Mouse (Mus musculus) kidney, embryonic 14.5 days (tissue): ENCODE data around the gene Wtip. TPM values are rescaled to one million over a fixed set of nuclear protein-coding genes. Genes with fewer than 3 reads are reported as not detected.
"Not testable (repeated sequence)": the region's sequence is repeated elsewhere in the genome, so short reads cannot be mapped to it uniquely, and the experiment has no call there.

Source experiments
- ATAC-seq: fragments of 200-750 bp; cut with Nextera tagmentation; 2 replicates; pipeline ENCODE4 v1.8.0; 2017; ENCODE audit warnings: moderate number of reproducible peaks, mild to moderate bottlenecking, moderate TSS enrichment, moderate library complexity; ENCODE audit not compliant: low FRiP score, low TSS enrichment
- H3K27ac ChIP-seq: fragments of 300-500 bp; sonication (generic); 2 replicates; pipeline ENCODE4 v1.5.1; 2014; ENCODE audit warnings: low read depth, mild to moderate bottlenecking, low read length, moderate library complexity, mixed read lengths
- H3K27me3 ChIP-seq: fragments of 300-500 bp; sonication (generic); 2 replicates; pipeline ENCODE4 v1.6.1; 2014; ENCODE audit warnings: mild to moderate bottlenecking, low read length; ENCODE audit not compliant: control insufficient read depth, insufficient read depth
- H3K36me3 ChIP-seq: fragments of 300-500 bp; sonication (generic); 2 replicates; pipeline ENCODE4 v1.6.1; 2014; ENCODE audit warnings: low read length, mixed read lengths; ENCODE audit not compliant: control insufficient read depth, insufficient read depth
- H3K4me1 ChIP-seq: fragments of 300-500 bp; sonication (generic); 2 replicates; pipeline ENCODE4 v1.6.1; 2014; ENCODE audit warnings: low read length, mixed read lengths; ENCODE audit not compliant: control insufficient read depth, insufficient read depth
- H3K4me2 ChIP-seq: fragments of 300-500 bp; sonication (generic); replicated peaks from 2 replicates; pipeline ENCODE4 v1.6.1; 2014; ENCODE audit warnings: low read depth, mild to moderate bottlenecking, low read length
- H3K4me3 ChIP-seq: fragments of 300-500 bp; sonication (generic); 2 replicates; pipeline ENCODE4 v1.5.1; 2014; ENCODE audit warnings: mild to moderate bottlenecking, low read length
- H3K9ac ChIP-seq: fragments of 300-500 bp; sonication (generic); 2 replicates; pipeline ENCODE4 v1.6.1; 2014; ENCODE audit warnings: low read depth, mild to moderate bottlenecking, low read length, moderate library complexity
- H3K9me3 ChIP-seq: fragments of 300-500 bp; sonication (generic); 2 replicates; pipeline ENCODE4 v1.6.1; 2016; ENCODE audit warnings: low read length; ENCODE audit not compliant: control insufficient read depth
- WGBS: fragments of 180-500 bp; shearing (Covaris S2); extraction: QIAGEN DNeasy Blood & Tissue Kit; methylation state at CpG from one replicate; pipeline ENCODE4 v1.1.7; 2014; 5-methylcytosine and 5-hydroxymethylcytosine counted together
- polyA plus RNA-seq: library from polyadenylated mRNA; unstranded; fragments of >200 nt; fragmentation: Nextera tagmentation; extraction: Ambion mirVana; gene quantifications from 2 replicates; pipeline ENCODE4 v1.2.1, GENCODE M21; 2014

Wtip gene
- polyA plus RNA-seq, 1 experiment from 2014 or later: 5.8 TPM

GRCm38 (mm10) chr7:34094911-34095481 is 38.1 kb downstream of the Wtip start, which contains the start of gene Scgb1b30:
Gene Scgb1b30 (plus strand): TSS chr7:34095431.
- no peak for ATAC-seq
- Histone ChIP-seq H3K27me3 (no peaks in the 10 kb centered on the region), H3K27ac (no peak within 1 kb of the TSS), H3K9me3 (peaks cover 3% of the 10 kb centered on the region), H3K4me2 (no peak within 1 kb of the TSS), H3K4me3 (no peak within 1 kb of the TSS), H3K9ac (no peak within 1 kb of the TSS), H3K36me3 (no peaks in the 10 kb centered on the region), H3K4me1 (no peaks in the 10 kb centered on the region)
- WGBS: 72% methylated on average over 3 of the region's 3 CpGs

- ATAC-seq, H3K4me2 ChIP-seq, H3K27ac ChIP-seq, H3K4me1 ChIP-seq, H3K9ac ChIP-seq, H3K36me3 ChIP-seq, H3K9me3 ChIP-seq, H3K27me3 ChIP-seq, H3K4me3 ChIP-seq: not testable (repeated sequence)
- 79% methylated on average over 5 of the region's 5 CpGs for WGBS
Observed at GRCm38 (mm10) chr7:34068132-34068531, 64.9 kb downstream of the Wtip start.

Other genes starting within 250 kb of the Wtip start
- not detected in 2 replicates for gene Scgb2b26, start 188.2 kb downstream of the Wtip start, polyA plus RNA-seq
- not detected in 2 replicates for gene Scgb2b27, start 119.3 kb downstream of the Wtip start, polyA plus RNA-seq
- gene Scgb1b27, start 111.8 kb downstream of the Wtip start, polyA plus RNA-seq: not detected in 2 replicates
- not detected in 2 replicates for gene Scgb1b30, start 37.8 kb downstream of the Wtip start, polyA plus RNA-seq
- gene Uba2, start 36.3 kb upstream of the Wtip start, polyA plus RNA-seq: 166 and 240 TPM in 2 replicates
- 65.9 and 68.7 TPM in 2 replicates for gene Pdcd2l, start 63.4 kb upstream of the Wtip start, polyA plus RNA-seq
- gene Gpi1, start 97.1 kb upstream of the Wtip start, polyA plus RNA-seq: 229 and 366 TPM in 2 replicates
- 0.69 TPM in 1 of 2 replicates, not detected in the other for gene Gm6096, start 117.8 kb upstream of the Wtip start, polyA plus RNA-seq
- gene 4931406P16Rik, start 180.3 kb upstream of the Wtip start, polyA plus RNA-seq: 45.5 and 45.7 TPM in 2 replicates